Mouse (Mus musculus) 3T3-L1 (cell line): Measurements from ENCODE around the gene Actg2.

Experiments used
- DNase-seq: peaks from one replicate; pipeline ENCODE4 v3.0.0-alpha.2; 2015; ENCODE audit warnings: low read depth, low spot score

Gene Actg2

GRCm38 (mm10) chr6:83512495-83512894 lies 23.6 kb downstream of the Actg2 start:
- DNase-seq, result peak; percentile 88

GRCm38 (mm10) chr6:83510210-83510609 lies 25.9 kb downstream of the Actg2 start:
- DNase-seq, result peak; percentile 69

GRCm38 (mm10) chr6:83509442-83509841 lies 26.6 kb downstream of the Actg2 start:
- peak; percentile 85 for DNase-seq

DNA sequence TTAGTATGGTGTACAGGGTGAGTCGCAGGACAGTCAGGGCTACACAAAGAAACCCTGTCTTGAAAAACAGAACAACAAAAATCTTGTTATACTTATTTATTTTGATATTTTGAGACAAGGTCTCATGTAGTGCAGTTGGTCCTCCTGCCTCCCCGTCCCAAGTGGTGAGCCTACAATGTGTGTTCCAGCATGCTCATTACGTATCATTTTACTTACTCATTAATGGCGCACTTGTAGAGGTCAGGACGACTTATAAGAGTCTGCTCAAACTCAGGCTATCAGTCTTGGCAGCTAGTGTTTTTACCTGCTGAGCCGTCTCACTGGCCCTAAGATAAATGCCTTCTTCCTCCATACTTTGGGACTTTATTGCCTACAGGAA lies 28.9 kb downstream of the Actg2 start:
- DNase-seq, result no peak

- peak; percentile 100 for DNase-seq
These were observed 29.6 kb downstream of the Actg2 start, which contains the start of gene Dguok for GRCm38 (mm10) chr6:83506258-83507167. TSS of gene Dguok (minus strand) at chr6:83506969.

GRCm38 (mm10) chr6:83505554-83505953 lies 30.5 kb downstream of the Actg2 start:
- no peak for DNase-seq

GRCm38 (mm10) chr6:83503361-83503760 lies 32.7 kb downstream of the Actg2 start:
- DNase-seq, result no peak

DNA sequence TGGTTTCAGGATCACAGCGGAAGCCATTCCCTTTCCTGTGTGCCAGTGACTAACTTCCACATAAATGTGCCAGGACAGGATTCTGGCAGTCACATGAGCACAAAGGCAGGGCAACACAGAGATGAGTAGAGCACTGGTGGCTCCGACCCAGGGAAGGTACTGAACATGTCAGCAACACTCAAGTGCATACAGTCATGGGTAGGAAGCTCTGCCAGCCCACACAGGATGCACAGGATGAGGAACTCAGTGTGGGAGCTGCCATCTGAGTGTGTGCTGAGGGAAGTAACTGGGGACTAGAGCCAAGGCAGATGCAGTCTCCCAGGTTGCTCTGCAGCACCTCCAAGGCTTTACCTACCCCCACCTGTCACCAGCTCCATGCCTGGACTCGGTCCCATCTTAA lies 33.4 kb downstream of the Actg2 start:
- no peak for DNase-seq

- DNase-seq, result no peak
These were observed 34.3 kb downstream of the Actg2 start for GRCm38 (mm10) chr6:83501524-83502310.

GRCm38 (mm10) chr6:83500462-83500861 lies 35.6 kb downstream of the Actg2 start:
- no peak for DNase-seq

DNA sequence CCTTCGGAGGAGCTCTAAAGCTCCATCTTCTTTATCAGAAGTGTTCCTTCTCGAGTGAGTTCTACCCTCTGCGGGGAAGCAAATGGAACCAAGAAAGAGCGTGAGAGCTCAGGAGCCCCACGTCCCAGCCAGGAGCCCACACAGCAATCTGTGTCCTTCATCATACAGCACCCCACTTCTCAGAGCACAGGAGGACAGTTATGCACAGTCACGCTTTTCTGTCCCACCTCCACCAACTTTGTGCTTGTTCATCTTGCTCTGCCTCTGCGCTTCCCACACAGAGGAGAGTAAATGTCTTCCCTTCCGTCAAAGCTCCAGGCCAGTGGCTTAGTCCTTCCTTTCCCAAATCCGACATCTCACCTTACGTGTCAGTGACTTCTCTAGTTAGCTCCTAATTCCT lies 37.0 kb downstream of the Actg2 start:
- DNase-seq, result no peak

DNA sequence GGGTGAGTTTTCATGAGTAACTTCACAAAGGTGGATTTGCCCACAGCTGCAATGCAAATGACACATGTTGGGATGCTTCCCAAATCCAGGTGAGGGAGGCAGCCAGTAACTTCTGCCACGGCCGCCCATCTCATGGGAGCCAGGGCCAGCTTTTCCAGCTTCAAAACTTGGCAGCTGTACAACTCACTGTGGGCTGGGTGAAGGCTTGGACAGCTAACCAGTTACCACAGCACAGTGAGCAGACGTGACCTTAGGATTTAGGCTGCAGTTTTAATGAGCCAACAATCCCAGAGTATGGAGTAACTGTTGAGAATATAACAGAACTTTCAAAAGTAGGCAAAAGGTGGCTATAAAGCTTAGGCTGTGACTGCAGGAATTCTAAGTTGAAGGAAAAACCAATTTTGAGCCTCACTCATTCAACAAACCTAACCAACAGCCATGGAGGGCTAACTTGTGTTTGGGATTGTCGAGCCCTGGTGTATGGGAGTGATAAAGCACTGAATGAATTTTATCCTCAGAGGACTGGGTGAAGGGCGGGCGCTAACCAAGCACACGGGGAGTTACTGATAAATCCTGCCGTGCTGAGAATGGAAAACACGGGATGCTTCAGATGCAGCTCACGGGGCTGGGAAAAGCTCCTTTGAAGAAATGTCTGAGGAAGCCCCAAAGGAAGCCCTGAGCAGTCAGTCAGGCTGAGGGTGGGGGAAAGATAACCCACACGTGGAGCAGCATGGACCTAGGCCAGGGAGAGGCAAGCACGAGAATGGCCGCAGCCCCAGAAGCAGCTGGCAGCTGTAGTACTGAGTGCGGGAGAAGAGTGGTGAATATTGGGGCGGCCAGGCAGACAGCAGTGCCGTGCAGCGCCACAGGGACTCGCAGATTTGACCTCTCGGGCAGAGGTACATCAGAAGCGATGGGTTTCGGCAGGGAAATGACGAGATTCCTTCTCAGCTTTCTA lies 39.0 kb downstream of the Actg2 start:
- peak; percentile 81 for DNase-seq

DNA sequence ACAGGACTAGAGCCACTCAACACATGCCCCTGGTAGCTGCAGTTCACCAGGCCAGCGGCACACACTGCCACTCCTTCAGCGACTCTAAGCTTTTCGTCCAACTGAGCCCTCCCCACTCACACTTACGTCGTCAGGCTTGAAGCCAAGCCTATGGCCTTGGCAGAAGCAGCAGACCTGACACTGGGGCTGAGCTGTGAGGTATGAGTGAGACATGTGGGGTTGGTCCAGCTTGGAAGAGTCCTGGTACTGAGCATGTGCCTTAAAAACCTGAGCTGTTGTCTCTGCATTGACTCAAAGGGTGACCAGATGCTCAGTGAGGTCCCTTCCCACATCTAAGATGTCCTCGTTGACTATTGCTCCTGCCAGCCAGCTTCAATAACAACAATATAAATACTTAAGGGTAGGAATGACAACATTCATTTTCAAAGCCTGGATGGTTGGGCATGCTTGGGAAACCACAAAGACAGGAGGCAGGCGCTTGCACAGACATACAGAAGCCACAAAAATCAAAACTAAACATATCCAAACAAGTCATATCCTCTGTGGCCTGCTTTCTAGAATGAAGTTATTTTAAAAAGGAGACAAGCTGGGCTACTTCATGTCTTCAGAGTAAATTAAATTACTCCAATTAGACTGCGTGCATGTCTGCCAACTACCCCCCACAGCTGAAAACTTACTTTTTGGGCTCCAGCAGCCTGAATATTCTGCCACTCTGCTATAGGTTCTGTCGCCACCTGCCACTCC lies 39.9 kb downstream of the Actg2 start:
- DNase-seq, result peak; percentile 94

DNA sequence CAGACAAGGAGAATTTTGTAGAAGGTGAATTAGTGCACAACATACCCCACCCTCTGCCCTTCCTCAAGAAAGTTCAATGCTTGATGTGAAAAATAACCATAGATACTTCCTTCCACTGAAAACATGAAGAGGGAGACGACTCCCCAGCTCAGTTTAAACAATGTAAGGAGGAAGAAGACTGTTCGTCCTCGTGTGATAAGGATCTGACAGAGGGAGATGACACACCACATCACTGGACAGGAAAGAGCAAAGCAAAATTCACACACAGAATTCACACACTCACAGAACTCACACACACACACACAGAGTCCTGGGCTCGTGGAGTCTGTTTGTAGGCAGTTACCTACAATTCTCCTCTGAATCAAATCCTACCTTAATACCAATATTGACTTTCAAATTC lies 45.4 kb downstream of the Actg2 start:
- no peak for DNase-seq

DNA sequence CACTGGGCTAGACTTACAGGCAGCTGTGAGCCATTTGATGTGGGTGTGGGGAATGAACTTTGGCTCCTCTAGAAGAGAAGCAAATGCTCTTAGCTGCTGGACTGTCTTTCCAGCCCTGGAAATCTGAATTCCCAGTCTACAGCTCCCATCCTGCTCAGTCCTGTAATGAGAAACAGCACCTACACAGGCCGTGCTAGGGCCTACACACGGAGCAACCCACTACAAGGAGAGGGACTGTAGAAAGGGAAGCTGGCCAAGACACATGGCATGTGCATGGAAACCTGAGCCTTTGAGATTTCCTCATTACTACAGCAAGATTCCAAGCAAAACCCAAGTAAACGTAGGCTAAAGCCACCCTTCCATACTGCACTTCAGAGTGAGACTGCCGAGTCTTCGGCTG lies 47.9 kb downstream of the Actg2 start:
- no peak for DNase-seq

GRCm38 (mm10) chr6:83487298-83487697 lies 48.8 kb downstream of the Actg2 start:
- no peak for DNase-seq

DNA sequence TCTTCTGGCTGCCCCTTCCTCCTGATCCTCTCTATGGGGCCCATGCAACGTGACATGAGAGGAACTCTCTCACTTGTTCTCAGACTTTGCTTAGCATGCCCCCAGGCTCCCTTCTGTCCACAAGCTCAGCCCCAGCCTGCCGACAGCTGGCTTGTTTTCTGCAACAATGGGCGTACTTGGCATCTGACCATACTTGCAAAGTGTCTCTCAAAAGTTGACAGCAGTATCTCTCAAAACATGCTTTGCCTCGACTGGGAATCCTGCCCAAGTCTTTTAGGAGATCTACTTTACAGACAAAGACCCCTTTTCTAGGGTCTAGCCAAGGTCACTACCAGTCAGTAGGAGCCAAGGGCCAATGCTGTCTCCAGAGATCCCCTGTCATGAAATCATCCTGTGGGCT lies 50.2 kb downstream of the Actg2 start:
- no peak for DNase-seq

GRCm38 (mm10) chr6:83483776-83484175 lies 52.3 kb downstream of the Actg2 start:
- no peak for DNase-seq

GRCm38 (mm10) chr6:83482418-83483085 lies 53.5 kb downstream of the Actg2 start:
- no peak for DNase-seq

GRCm38 (mm10) chr6:83480019-83480655 lies 55.9 kb downstream of the Actg2 start:
- no peak for DNase-seq
